In the genomic region with DNA sequence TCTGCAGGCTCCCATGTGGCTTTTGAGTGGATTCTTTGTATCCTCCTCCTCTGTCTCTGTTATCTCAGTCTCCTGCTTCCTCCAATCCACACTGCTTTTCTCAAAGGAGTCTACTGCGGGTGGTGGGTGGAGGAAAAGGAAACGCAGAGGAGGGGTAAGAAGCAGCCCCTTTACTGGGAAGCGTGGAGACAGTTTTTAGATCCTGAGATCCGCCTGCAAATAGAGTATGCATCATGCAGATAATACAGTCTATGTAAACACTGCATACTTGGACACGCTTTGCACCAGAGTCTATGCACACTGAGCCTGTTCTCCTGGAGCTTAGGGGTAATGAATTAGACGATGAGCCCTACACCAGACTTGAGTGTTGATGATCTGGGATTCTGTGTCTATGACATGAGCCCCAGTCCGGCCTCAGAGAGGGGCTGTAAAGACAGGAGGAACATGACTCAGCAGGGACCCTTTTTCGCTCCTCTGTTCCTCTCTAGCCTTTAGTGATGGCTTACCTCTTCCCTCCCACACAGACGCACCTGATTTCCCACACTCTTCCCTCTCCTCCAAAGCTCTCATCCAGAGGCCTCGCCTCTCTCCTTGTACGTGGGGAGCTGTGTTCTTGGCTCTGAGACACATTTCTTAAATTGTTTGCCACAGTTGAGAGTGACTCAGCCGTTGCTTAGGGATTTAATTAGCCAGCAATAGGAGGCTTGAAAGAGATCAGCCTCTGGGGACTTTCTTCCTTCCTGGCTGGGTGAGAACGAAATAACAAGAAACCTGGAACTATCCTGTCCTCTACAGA, we compare ENCODE assay signal across 9 mouse cellular contexts.
DNase-seq lines count a peak whose midpoint lies in the region; ATAC-seq and TF ChIP-seq lines count a peak whose summit lies in the region.
"Had no signal": no experiment of that assay in that cellular context is flagged by ENCODE, and none has a peak within 500 bp of the region (broad histone marks: within the 10 kb centered on the region; RNA-seq: fewer than 3 reads in every experiment).

No protein-coding gene starts in this region.

- TF ChIP-seq CTCF in lung, adult 2 months (IDR thresholded peaks at IDR 0.05; ENCODE audit: insufficient read depth, low read length) = no peak
- TF ChIP-seq CTCF in liver, embryonic 14.5 days (IDR thresholded peaks at IDR 0.05; ENCODE audit: low read depth) = no peak
- no peak for TF ChIP-seq CTCF in small intestine, adult 2 months (IDR thresholded peaks at IDR 0.05; ENCODE audit: extremely low read depth, insufficient read length, insufficient replicate concordance, low read depth, low read length)

- no peak for TF ChIP-seq POLR2A in lung, adult 2 months (IDR thresholded peaks at IDR 0.05; ENCODE audit: borderline replicate concordance, extremely low read depth, low read depth, low read length)
- TF ChIP-seq POLR2A in small intestine, adult 2 months (IDR thresholded peaks at IDR 0.05; ENCODE audit: low read depth, low read length) = no peak

- no peaks in the 10 kb centered on the region for H3K27me3 ChIP-seq in intestine, embryonic 14.5 days (replicated peaks; ENCODE audit: control insufficient read depth, insufficient read depth, low read length)
- no peaks in the 10 kb centered on the region for H3K27me3 ChIP-seq in liver, embryonic 14.5 days (ENCODE audit: control insufficient read depth, insufficient read depth, low read length)
- no peaks in the 10 kb centered on the region for H3K27me3 ChIP-seq in small intestine, adult 2 months (ENCODE audit: control insufficient read depth, insufficient read depth, low read length)
- H3K27me3 ChIP-seq: limb, embryonic 13.5 days had no signal

- H3K36me3 ChIP-seq in intestine, embryonic 14.5 days (ENCODE audit: control insufficient read depth, insufficient read depth, low read length) = no peaks in the 10 kb centered on the region
- H3K36me3 ChIP-seq in liver, embryonic 14.5 days (replicated peaks; ENCODE audit: control insufficient read depth, insufficient read depth, low read depth) = no peaks in the 10 kb centered on the region
- no peaks in the 10 kb centered on the region for H3K36me3 ChIP-seq in small intestine, adult 2 months (ENCODE audit: control insufficient read depth, insufficient read depth, low read length)
- H3K36me3 ChIP-seq: limb, embryonic 13.5 days had no signal

- peak overlapping the region; percentile 1; the same call in 1 of the 2 replicates for H3K4me2 ChIP-seq in intestine, embryonic 14.5 days (ENCODE audit: low read length)
- peak overlapping the region; percentile 13; the same call in 1 of the 2 replicates for H3K4me2 ChIP-seq in liver, embryonic 14.5 days (ENCODE audit: low read depth)
- H3K4me2 ChIP-seq: limb, embryonic 13.5 days had no signal

- no peaks in the 10 kb centered on the region for H3K9me3 ChIP-seq in intestine, embryonic 14.5 days (ENCODE audit: control insufficient read depth, low read length)
- H3K9me3 ChIP-seq in liver, embryonic 14.5 days (ENCODE audit: control insufficient read depth, low read length) = no peaks in the 10 kb centered on the region
- H3K9me3 ChIP-seq: limb, embryonic 13.5 days had no signal

- DNase-seq in lung, adult 18-20 months = peak; percentile 73 to 81
- no peak for DNase-seq in lung, adult 2 months
- DNase-seq in intestine, embryonic 14.5 days (ENCODE audit: low spot score) = no peak
- DNase-seq in liver, embryonic 14.5 days (ENCODE audit: low read depth in 3 of 3, low spot score in 3 of 3) = no peak
- DNase-seq in urinary bladder, adult 2 months (ENCODE audit: low spot score) = no peak
- no peak for DNase-seq in B cell, adult 2 months

- TF ChIP-seq EP300 in liver, embryonic 14.5 days (IDR thresholded peaks at IDR 0.05; ENCODE audit: low read depth) = no peak

- ATAC-seq in frontal cortex, adult (ENCODE audit: low TSS enrichment) = peak; percentile 91
- ATAC-seq in intestine, embryonic 14.5 days (replicated peaks; ENCODE audit: low FRiP score, low TSS enrichment, low read depth) = peak; percentile 47; the same call in 1 of the 2 replicates
- ATAC-seq in liver, embryonic 14.5 days (ENCODE audit: insufficient read depth) = peak; percentile 29; the same call in 1 of the 2 replicates

- H3K27ac ChIP-seq in intestine, embryonic 14.5 days (ENCODE audit: low read depth) = peak overlapping the region; percentile 22; the same call in 1 of the 2 replicates
- no peak overlapping the region for H3K27ac ChIP-seq in liver, embryonic 14.5 days
- peak overlapping the region; percentile 20; the same call in 1 of the 2 replicates for H3K27ac ChIP-seq in small intestine, adult 2 months (ENCODE audit: insufficient read depth, low read depth, low read length)
- H3K27ac ChIP-seq: limb, embryonic 13.5 days had no signal

- peaks cover 8% of the 10 kb centered on the region for H3K4me1 ChIP-seq in lung, adult 2 months (ENCODE audit: control insufficient read depth, insufficient read depth, low read length)
- peaks cover 12% of the 10 kb centered on the region; the same call in 1 of the 2 replicates for H3K4me1 ChIP-seq in intestine, embryonic 14.5 days (replicated peaks; ENCODE audit: control insufficient read depth, insufficient read depth, low read length)
- H3K4me1 ChIP-seq in liver, embryonic 14.5 days (replicated peaks; ENCODE audit: control insufficient read depth in 2 of 2, insufficient read depth in 2 of 2, low read length in 1 of 2) = peaks cover 14 to 21% of the 10 kb centered on the region in 2 experiments
- H3K4me1 ChIP-seq in small intestine, adult 2 months (ENCODE audit: control insufficient read depth, insufficient read depth, insufficient read length, low read length) = no peaks in the 10 kb centered on the region

- no peak overlapping the region for H3K4me3 ChIP-seq in lung, adult 2 months (replicated peaks; ENCODE audit: extremely low read depth, low read depth, low read length)
- H3K4me3 ChIP-seq in intestine, embryonic 14.5 days (ENCODE audit: low read depth, low read length) = no peak overlapping the region
- H3K4me3 ChIP-seq in liver, embryonic 14.5 days (ENCODE audit: insufficient read depth in 1 of 2, low read depth in 2 of 2, low read length in 2 of 2) = no peak overlapping the region
- H3K4me3 ChIP-seq in small intestine, adult 2 months (ENCODE audit: low read depth, low read length) = no peak overlapping the region
- H3K4me3 ChIP-seq: limb, embryonic 13.5 days had no signal

- 10% methylated on average over 13 of the region's 13 CpGs for WGBS in lung, adult 2 months
- 11% methylated on average over 13 of the region's 13 CpGs for WGBS in intestine, embryonic 14.5 days
- WGBS in liver, embryonic 14.5 days (ENCODE audit: insufficient replicate concordance) = 15% methylated on average over 13 of the region's 13 CpGs
- WGBS in small intestine, adult 2 months = 37% methylated on average over 13 of the region's 13 CpGs

- H3K9ac ChIP-seq in intestine, embryonic 14.5 days (ENCODE audit: low read length) = no peak overlapping the region
- no peak overlapping the region for H3K9ac ChIP-seq in liver, embryonic 14.5 days (replicated peaks)
- H3K9ac ChIP-seq: limb, embryonic 13.5 days had no signal

Comparison
In these comparisons a context has a peak if more than half of its experiments do, and no peak if none do; other contexts are left out.
1. DNase-seq: peak in lung, adult 18-20 months (2 of 2); none in lung, adult 2 months (single experiment), intestine, embryonic 14.5 days (single experiment), liver, embryonic 14.5 days (0 of 3), urinary bladder, adult 2 months (single experiment) and B cell, adult 2 months (0 of 2).
2. ATAC-seq: peak in every context shown above with its lines; median percentile 91 in frontal cortex, adult; 47 in intestine, embryonic 14.5 days; 29 in liver, embryonic 14.5 days.